Mouse (Mus musculus): ENCODE data around the gene Ino80b.

Gene Ino80b

DNA sequence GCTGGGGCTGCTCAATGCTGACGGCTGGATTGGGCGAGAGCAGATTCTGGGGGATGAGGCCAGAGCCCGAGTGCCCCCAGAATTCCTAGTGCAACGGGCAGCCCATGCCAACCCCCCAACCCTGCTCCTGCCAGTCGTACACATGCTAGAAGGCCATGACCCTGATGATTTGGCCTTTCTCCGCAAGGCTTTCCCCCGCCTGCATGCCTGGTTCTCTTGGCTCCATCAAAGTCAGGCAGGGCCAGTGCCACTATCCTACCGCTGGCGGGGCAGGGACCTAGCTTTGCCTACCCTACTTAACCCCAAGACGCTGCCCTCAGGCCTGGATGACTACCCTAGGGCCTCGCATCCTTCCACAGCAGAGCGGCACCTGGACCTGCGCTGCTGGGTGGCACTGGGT, 7.6 kb downstream of the Ino80b start:
- no peak for DNase-seq (ENCODE audit: low read depth, low spot score)

- no peak for DNase-seq (ENCODE audit: low read depth, low spot score)
These were observed 8.1 kb downstream of the Ino80b start for GRCm38 (mm10) chr6:83117165-83117438.

GRCm38 (mm10) chr6:83116373-83117164, 8.7 kb downstream of the Ino80b start:
- no peak for DNase-seq (ENCODE audit: low read depth, low spot score)

DNA sequence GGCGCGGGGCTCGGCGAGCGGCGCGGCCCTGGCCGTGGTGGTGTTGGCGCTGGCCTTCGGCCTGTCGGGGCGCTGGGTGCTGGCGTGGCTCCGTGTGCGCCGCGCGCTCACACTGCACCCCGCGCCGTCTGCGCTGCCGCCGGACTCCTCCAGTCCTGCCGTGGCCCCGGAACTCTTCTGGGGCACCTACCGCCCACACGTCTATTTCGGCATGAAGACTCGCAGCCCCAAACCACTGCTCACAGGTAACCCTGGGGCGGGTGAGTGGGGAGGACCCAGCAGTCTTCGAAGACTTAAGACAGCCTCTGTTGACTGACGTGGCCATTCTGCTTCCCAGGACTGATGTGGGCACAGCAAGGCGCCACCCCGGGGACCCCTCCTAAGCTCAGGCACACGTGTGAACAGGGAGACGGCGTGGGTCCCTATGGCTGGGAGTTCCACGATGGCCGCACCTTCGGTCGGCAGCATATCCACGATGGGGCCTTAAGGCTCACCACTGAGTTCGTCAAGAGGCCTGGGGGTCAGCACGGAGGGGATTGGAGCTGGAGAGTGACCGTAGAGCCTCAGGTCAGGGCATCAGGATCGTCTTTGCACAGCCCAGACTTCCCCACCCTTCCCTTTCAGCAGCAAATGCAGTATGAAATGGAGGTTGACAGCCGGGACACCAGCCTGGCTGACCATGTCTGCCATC, 9.4 kb downstream of the Ino80b start:
- no peak for DNase-seq (ENCODE audit: low read depth, low spot score)

DNA sequence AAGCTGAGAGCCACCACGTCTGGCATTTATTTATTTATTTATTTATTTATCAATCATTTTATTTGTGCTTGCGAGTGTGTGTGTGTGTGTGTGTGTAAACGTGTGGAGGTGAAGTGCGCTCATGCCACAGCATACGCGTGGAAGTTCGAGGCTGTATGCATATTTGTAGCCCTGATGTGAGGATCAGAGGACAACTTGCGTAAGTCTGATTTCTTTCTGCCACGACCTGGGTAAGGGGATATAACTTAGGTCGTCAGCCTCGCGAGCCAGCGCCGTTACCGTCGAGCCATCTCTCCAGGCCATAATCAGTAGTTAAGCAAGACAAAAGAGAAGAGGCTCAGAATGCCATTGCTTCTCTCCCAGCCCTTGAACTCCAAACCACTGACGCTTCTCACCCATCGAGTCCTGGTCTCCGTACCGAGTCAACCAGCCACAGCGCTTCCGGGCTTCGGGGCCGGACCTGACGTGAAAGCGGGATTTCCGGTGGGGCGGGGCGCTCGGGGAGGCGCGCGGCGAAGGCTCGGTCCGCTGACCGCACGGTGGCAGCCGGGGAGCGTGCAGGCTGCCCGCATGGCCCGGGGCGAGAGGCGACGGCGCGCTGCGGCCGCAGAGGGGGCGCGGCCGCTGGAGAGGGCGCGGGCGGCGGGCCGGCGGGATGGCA, 10.1 kb downstream of the Ino80b start, which contains the start of gene Mogs:
Gene Mogs (plus strand): TSS at position 486 of the 661 bp plus-strand sequence.
- DNase-seq (ENCODE audit: low read depth, low spot score), result peak; percentile 80

GRCm38 (mm10) chr6:83111510-83112136, 13.6 kb downstream of the Ino80b start:
- no peak for DNase-seq (ENCODE audit: low read depth, low spot score)

DNA sequence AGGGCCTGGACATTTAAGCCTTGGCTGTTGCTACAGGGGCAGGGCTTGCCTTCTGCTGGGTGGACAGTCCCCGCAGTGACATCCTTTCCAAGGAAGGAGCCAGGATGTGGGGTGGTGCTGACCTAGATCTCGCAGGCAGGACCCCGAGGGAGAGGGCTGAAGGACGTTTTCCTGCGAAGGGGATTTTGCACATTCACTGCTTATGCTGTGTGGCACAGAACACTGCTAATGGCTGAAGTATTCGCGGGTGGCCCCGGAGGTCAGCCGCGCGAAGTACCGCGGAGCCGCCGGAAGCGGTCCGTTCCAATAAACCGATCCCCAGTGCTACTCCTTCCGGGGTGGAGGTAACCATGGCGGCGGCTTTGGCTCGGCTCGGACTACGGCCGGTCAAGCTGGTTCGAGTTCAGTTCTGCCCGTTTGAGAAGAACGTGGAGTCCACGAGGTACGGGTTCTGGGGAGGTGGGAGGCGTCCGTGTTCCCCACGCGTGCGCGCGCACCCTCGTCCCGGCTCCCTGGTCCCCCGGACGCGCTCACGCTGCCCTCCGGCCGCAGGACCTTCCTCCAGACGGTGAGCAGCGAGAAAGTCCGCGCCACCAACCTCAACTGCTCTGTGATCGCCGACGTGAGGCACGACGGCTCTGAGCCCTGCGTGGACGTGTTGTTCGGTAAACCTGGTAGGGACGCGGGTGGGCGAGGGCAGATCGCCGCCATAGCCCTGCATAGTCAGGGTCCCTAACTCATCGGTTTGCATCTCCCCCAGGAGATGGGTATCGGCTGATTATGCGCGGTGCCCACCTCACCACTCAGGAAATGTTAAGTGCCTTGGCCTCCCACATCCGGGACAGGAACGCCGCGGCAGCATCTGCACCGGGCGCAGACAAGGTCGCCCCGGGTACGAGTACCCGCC, 16.2 kb downstream of the Ino80b start, which contains the start of gene Mrpl53:
Gene Mrpl53 (plus strand): TSS at position 279 of the 907 bp plus-strand sequence.
- DNase-seq (ENCODE audit: low read depth, low spot score), result peak; percentile 71

GRCm38 (mm10) chr6:83107566-83108400, 17.4 kb downstream of the Ino80b start:
- DNase-seq (ENCODE audit: low read depth, low spot score), result no peak

DNA sequence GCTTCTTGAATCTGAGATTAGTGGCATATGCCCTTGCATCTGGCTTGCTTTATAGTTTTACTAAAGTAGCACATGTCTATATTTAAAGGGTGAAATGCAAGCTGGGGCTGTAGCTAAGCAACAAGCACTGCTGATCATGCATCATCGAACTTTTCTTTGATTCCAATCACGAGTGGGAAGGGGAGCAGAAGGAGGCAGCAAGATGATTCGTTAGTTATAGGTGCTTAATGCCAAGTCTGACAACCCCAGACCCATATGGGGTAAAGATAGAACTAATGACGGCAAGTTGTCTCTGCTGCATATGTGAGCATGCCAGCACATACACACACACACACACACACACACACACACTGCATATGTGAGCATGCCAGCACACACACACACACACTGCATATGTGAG, 21.1 kb downstream of the Ino80b start:
- DNase-seq (ENCODE audit: low read depth, low spot score), result no peak

DNA sequence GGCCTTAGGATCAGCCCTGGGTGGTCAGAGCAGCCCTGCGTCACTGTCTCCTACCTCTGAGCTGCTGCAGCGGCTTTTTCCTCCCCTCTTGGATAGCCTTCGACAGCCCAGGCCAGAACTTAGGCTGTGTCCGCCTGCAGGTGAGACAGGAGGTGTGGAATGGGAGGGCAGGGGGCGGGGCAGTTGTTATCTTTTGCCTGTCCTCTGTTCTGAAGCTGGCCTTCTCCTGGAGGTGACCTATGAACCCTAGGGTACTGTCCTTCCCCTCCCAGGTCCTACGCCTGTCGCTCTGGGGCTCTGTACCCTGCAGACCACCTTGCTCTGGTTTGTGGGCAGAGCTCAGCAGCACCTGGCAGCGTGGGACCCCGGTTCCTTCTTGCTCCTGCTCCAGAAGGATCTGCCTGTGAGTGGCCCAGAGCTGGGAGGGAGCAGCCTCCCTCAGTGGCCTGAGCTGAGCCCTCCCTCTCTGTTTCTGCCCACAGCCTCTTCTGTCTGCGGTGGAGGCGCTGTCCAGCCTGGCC, 22.0 kb downstream of the Ino80b start:
- no peak for DNase-seq (ENCODE audit: low read depth, low spot score)

- DNase-seq (ENCODE audit: low read depth, low spot score), result no peak
These were observed 23.3 kb downstream of the Ino80b start for GRCm38 (mm10) chr6:83101688-83102556.

- DNase-seq (ENCODE audit: low read depth, low spot score), result peak; percentile 89
These were observed 23.9 kb downstream of the Ino80b start, which contains the start of the genes Ccdc142 and Gm42688 for GRCm38 (mm10) chr6:83101316-83101687. Gene Ccdc142 (plus strand): TSS chr6:83101601. Gene Gm42688 (plus strand): TSS chr6:83101617.

DNA sequence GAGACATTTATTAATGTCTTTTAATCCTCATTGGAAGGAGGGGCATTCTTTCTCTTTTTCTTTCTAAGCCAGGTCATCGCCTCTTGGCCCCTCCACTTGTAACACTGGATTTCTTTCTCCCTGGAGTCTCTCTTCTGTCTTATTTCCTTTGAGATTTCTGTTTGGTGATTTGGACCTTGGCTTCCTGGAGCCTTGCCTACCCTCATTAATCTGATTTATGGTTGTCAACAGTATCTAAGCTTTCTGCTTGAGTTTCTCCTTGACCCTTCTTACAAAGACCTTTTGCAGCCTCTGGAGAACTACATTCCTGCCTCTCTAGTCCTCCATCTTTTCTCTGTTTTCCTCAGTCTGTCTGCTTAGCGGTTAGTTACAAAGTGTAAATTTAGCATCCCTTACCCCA, 26.8 kb downstream of the Ino80b start:
- no peak for DNase-seq (ENCODE audit: low read depth, low spot score)

- no peak for DNase-seq (ENCODE audit: low read depth, low spot score)
These were observed 29.3 kb downstream of the Ino80b start for GRCm38 (mm10) chr6:83095968-83096367.

DNA sequence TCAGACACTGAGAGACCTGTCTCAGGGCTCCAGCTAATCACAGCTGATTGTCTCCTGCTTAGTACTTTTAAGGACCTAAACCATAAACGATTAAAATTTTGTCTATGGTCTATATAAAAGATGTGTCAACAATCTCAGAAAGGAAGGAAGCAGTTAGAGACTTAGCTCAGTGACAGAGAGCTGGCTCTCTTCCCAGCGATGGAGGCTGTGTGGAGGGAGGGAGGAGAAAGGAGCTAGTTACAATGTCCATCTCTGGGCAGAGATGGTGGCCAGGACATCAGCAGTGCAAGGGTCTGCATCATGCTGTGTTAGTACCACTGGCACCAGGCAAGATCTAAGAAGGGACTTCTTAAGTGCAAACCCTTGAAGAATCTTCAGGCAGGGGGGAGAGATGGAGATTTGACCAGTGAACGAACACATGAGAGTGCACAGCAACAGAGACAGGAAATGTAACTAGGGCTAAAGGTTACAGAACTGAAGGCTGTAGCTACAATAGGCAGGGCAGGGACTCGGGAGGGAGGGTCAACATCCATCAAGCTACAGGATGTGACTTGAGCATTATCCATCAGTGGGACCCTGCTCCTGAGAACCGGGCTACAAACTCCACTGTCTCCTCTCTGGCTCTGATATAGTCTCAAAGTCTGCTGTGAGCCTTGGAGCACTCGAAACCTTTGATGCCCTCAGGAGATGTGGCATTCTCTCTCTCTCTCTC, 32.7 kb downstream of the Ino80b start:
- DNase-seq (ENCODE audit: low read depth, low spot score), result no peak

GRCm38 (mm10) chr6:83087926-83088260, 37.3 kb downstream of the Ino80b start:
- DNase-seq (ENCODE audit: low read depth, low spot score), result no peak

- DNase-seq (ENCODE audit: low read depth, low spot score), result peak; percentile 51
These were observed 37.9 kb downstream of the Ino80b start for GRCm38 (mm10) chr6:83087205-83087925.
